Mouse (Mus musculus): ENCODE measurements around the gene Prim1.

DNA sequence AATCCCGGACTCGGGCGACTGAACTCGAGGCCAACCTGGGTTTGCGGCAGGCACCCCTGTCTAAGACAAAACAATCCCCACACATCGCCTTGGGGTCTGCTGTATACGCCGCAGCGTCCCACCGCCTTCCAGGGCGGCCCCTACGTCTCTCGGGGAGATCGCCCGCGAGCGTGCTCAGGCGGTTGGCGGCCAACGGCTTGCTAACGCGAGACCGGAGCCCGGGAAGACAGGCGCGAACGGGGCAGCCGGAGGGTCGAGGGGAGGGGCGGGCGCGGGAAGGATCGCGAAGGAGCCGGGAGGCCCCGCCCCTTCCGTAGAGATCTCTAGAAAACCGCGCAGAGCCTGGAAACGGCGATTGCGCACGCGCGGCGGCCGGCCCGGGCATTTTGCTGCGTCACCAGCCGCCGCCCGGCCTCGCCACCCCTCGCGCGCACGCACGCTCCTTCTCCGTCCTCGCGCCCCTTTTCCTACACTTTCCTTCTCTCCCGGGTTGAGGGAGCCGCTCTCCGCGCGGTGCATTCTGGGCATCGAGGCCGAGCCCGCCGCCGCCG lies 43.7 kb downstream of the Prim1 start, which contains the start of gene Ptges3:
- TF ChIP-seq TAL1 (IDR thresholded peaks at IDR 0.05; ENCODE audit: low read length) (no peak), GATA1 (IDR thresholded peaks at IDR 0.05; ENCODE audit: low read length) (no peak)

All from erythroblast, embryonic 14.5 days (primary cell).